Mouse (Mus musculus) left cerebral cortex, adult 2 months (tissue): ENCODE data around the gene Hist2h2ac. TPM values are rescaled to one million over a fixed set of nuclear protein-coding genes. Genes with fewer than 3 reads are reported as not detected.
"Not testable (repeated sequence)": the region's sequence is repeated elsewhere in the genome, so short reads cannot be mapped to it uniquely, and the experiment has no call there.

ENCODE experiments used
- DNase-seq, 2 experiments: peaks; one replicate each; pipeline ENCODE4 v3.0.0; 2021 to 2022; ENCODE audit warnings: low spot score in 2 of 2, mixed read lengths in 1 of 2; ENCODE audit errors: extremely low spot score in 1 of 2
- H3K27ac ChIP-seq: fragments of 200-600 bp; 2 replicates; pipeline ENCODE4 v1.8.1; 2022
- H3K4me3 ChIP-seq: fragments of 200-600 bp; 2 replicates; pipeline ENCODE4 v1.8.1; 2022
- CTCF ChIP-seq: fragments of 200-600 bp; IDR thresholded peaks from 2 replicates; pipeline ENCODE4 v1.8.1; 2022; ENCODE audit warnings: antibody characterized with exemption, mild to moderate bottlenecking, moderate library complexity
- intact Hi-C: fragments of 180-260 bp; cut with DNase I; formaldehyde crosslinking; loops from one replicate; pipeline ENCODE4 v1.15.1; 2025
- total RNA-seq, 2 experiments: library from RNA; stranded (reverse); gene quantifications; 2 replicates each; pipeline ENCODE4 v1.2.3; 2021

Hist2h2ac gene
- total RNA-seq, 2 experiments from 2014 or later: 20.6 to 30.5 TPM

- no peak for DNase-seq
- no peak overlapping the region for H3K27ac ChIP-seq
- intact Hi-C loops: no loop called here
- H3K4me3 ChIP-seq: no peak overlapping the region
- TF ChIP-seq CTCF: peak; percentile 41
These were observed 24.9 kb downstream of the Hist2h2ac start for GRCm38 (mm10) chr3:96195616-96196313.

- intact Hi-C loops: no loop called here
- Histone ChIP-seq H3K4me3 (no peak overlapping the region), H3K27ac (no peak overlapping the region)
- no peak for TF ChIP-seq CTCF
- no peak for DNase-seq
These were observed 25.7 kb downstream of the Hist2h2ac start for GRCm38 (mm10) chr3:96194966-96195365.

- H3K4me3 ChIP-seq: no peak overlapping the region
- no peak for TF ChIP-seq CTCF
- no peak for DNase-seq
- intact Hi-C loops: no loop called here
- H3K27ac ChIP-seq: no peak overlapping the region
These were observed 27.7 kb downstream of the Hist2h2ac start for GRCm38 (mm10) chr3:96192977-96193376.

- DNase-seq: no peak
- no peak for TF ChIP-seq CTCF
- Histone ChIP-seq H3K4me3 (peak overlapping the region; percentile 79), H3K27ac (peak overlapping the region; percentile 97)
- intact Hi-C loops: no loop called here
These were observed 38.3 kb downstream of the Hist2h2ac start for GRCm38 (mm10) chr3:96182382-96182776.

- TF ChIP-seq CTCF: no peak
- intact Hi-C loops: no loop called here
- Histone ChIP-seq H3K4me3 (peak overlapping the region; percentile 79), H3K27ac (peak overlapping the region; percentile 97)
- no peak for DNase-seq
These were observed 38.9 kb downstream of the Hist2h2ac start for GRCm38 (mm10) chr3:96181510-96182381.

- peak within 1 kb of the TSS; percentile 97 for H3K27ac ChIP-seq
- no peak for TF ChIP-seq CTCF
- peak; percentile 75 to 79 for DNase-seq
- intact Hi-C loops: no loop called here
- H3K4me3 ChIP-seq: peak within 1 kb of the TSS; percentile 79
These were observed 39.8 kb downstream of the Hist2h2ac start, which contains the start of gene Sv2a for GRCm38 (mm10) chr3:96180727-96181477. Gene Sv2a, plus strand, starts transcription at chr3:96181151.

GRCm38 (mm10) chr3:96179531-96179930 is 41.1 kb downstream of the Hist2h2ac start:
- DNase-seq: no peak
- intact Hi-C loops: no loop called here
- no peak for TF ChIP-seq CTCF
- Histone ChIP-seq H3K4me3 (no peak overlapping the region), H3K27ac (no peak overlapping the region)

- DNase-seq: no peak
- no peak for TF ChIP-seq CTCF
- intact Hi-C loops: no loop called here
- no peak overlapping the region for H3K27ac ChIP-seq
- H3K4me3 ChIP-seq: no peak overlapping the region
These were observed 41.8 kb downstream of the Hist2h2ac start for GRCm38 (mm10) chr3:96178902-96179301.

- no peak overlapping the region for H3K4me3 ChIP-seq
- DNase-seq: no peak
- TF ChIP-seq CTCF: no peak
- no peak overlapping the region for H3K27ac ChIP-seq
- intact Hi-C loops: no loop called here
These were observed 42.3 kb downstream of the Hist2h2ac start for GRCm38 (mm10) chr3:96178427-96178826.

- H3K27ac ChIP-seq: no peak overlapping the region
- H3K4me3 ChIP-seq: no peak overlapping the region
- DNase-seq: no peak
- intact Hi-C loops: no loop called here
- no peak for TF ChIP-seq CTCF
These were observed 45.4 kb downstream of the Hist2h2ac start for GRCm38 (mm10) chr3:96175251-96175650.

GRCm38 (mm10) chr3:96174042-96174441 is 46.6 kb downstream of the Hist2h2ac start:
- H3K4me3 ChIP-seq, H3K27ac ChIP-seq, DNase-seq, intact Hi-C loops: not testable (repeated sequence)

- H3K27ac ChIP-seq: no peak overlapping the region
These were observed 47.5 kb downstream of the Hist2h2ac start for GRCm38 (mm10) chr3:96173185-96173584.

More at GRCm38 (mm10) chr3:96173185-96173584, 47.5 kb downstream of the Hist2h2ac start:
- intact Hi-C loops: no loop called here
- TF ChIP-seq CTCF: no peak
- peak overlapping the region; percentile 90 for H3K4me3 ChIP-seq
- no peak for DNase-seq
